Mouse (Mus musculus) megakaryocyte, embryonic 14.5 days (primary cell): Measurements from ENCODE around the gene Mtg1. TPM values are rescaled to one million over a fixed set of nuclear protein-coding genes. Genes with fewer than 3 reads are reported as not detected.
"Not testable (repeated sequence)": the region's sequence is repeated elsewhere in the genome, so short reads cannot be mapped to it uniquely, and the experiment has no call there.

ENCODE experiments used
- H3K27me3 ChIP-seq: replicated peaks from 2 replicates; pipeline ENCODE3; 2012; ENCODE audit warnings: inconsistent platforms
- H3K36me3 ChIP-seq: replicated peaks from 2 replicates; pipeline ENCODE3; 2012; ENCODE audit warnings: low read length, inconsistent platforms, mixed read lengths
- H3K4me1 ChIP-seq: 2 replicates; pipeline ENCODE4 v1.6.1; 2012; ENCODE audit warnings: inconsistent platforms
- H3K4me3 ChIP-seq: replicated peaks from 2 replicates; pipeline ENCODE3; 2012; ENCODE audit warnings: moderate library complexity, mild to moderate bottlenecking, inconsistent platforms
- H3K9me3 ChIP-seq: 2 replicates; pipeline ENCODE4 v1.6.1; 2012; ENCODE audit warnings: inconsistent platforms
- FLI1 ChIP-seq: IDR thresholded peaks from 2 replicates; pipeline ENCODE4 v1.6.1; 2012; ENCODE audit warnings: low read length, inconsistent platforms, mixed read lengths
- GATA1 ChIP-seq: IDR thresholded peaks from 3 replicates; pipeline ENCODE4 v1.6.1; 2012; ENCODE audit warnings: mixed read lengths, low read length, inconsistent platforms, borderline replicate concordance
- polyA plus RNA-seq: library from polyadenylated mRNA; stranded (reverse); fragments of >175 nt; gene quantifications from 2 replicates; pipeline ENCODE4 v1.2.3, GENCODE M21; 2012; ENCODE audit warnings: low replicate concordance; ENCODE audit not compliant: insufficient read depth

The Mtg1 gene
- polyA plus RNA-seq, 1 experiment: 6.6 TPM

DNA sequence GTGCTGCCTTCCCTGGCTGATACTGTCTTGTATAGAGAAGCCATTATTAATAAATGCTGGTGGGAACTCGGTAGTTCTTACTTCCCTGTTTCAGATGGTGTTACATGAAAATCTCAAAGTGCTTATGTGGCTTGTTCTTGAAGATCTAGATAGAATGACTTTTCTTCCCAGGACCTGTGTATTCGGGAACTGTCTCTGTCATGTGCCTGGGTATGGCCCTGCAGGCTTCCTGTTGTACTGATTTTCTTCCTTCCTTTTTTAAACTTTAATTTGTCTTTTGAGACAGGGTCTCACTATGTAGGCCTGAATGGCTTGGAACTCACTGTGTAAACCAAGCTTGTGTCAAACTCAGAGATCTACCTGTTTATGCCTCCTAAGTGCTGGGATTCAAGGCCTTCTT lies 9.5 kb upstream of the Mtg1 start:
- Histone ChIP-seq H3K36me3 (peaks cover 27% of the 10 kb centered on the region), H3K9me3 (no peaks in the 10 kb centered on the region), H3K4me1 (peaks cover 65% of the 10 kb centered on the region), H3K4me3 (no peak overlapping the region), H3K27me3 (no peaks in the 10 kb centered on the region)
- TF ChIP-seq GATA1: no peak
- TF ChIP-seq FLI1: no peak

DNA sequence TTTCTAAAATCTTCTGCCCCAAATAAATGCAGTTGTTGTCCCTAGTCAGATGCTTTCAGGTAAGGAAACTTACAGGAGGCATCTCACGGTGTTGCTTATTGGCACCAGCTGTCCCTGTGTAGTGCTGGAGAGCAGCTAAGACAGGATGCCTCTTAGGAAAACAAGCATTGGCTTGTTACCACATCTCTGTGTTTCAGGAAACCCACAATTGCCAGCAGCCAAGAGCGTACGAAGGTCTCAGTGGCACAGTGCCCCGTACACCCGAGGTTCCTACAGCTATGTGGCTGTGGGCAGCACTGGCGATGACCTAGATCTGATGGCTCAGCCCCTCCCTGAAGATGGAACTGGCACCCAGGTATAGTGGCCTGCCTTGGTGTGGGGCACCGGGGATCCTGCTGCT lies 5.2 kb upstream of the Mtg1 start:
- not testable (repeated sequence) for H3K9me3 ChIP-seq, H3K4me3 ChIP-seq, H3K27me3 ChIP-seq
- H3K4me1 ChIP-seq: peaks cover 53% of the 10 kb centered on the region
- peaks cover 39% of the 10 kb centered on the region for H3K36me3 ChIP-seq

DNA sequence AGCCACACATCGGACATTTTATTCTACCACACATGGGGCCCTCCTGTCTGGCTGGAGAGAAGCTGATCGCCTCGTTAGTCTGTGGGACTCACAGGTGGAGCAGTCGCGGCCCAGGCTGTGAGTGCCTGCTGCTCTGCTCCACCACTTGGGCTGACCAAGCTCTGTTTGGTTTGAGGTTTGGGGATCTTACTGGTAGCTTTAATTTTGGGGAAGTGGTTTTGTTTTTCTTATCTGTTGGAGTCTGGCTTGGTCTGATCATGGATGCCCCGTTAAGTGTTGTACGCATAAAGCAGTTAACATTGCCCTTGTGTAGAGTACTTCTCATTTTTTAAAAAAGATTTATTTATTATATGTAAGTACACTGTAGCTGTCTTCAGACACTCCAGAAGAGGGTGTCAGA lies 3.3 kb upstream of the Mtg1 start:
- H3K4me3 ChIP-seq, H3K9me3 ChIP-seq, H3K27me3 ChIP-seq: not testable (repeated sequence)
- H3K4me1 ChIP-seq: peaks cover 52% of the 10 kb centered on the region
- H3K36me3 ChIP-seq: peaks cover 35% of the 10 kb centered on the region

DNA sequence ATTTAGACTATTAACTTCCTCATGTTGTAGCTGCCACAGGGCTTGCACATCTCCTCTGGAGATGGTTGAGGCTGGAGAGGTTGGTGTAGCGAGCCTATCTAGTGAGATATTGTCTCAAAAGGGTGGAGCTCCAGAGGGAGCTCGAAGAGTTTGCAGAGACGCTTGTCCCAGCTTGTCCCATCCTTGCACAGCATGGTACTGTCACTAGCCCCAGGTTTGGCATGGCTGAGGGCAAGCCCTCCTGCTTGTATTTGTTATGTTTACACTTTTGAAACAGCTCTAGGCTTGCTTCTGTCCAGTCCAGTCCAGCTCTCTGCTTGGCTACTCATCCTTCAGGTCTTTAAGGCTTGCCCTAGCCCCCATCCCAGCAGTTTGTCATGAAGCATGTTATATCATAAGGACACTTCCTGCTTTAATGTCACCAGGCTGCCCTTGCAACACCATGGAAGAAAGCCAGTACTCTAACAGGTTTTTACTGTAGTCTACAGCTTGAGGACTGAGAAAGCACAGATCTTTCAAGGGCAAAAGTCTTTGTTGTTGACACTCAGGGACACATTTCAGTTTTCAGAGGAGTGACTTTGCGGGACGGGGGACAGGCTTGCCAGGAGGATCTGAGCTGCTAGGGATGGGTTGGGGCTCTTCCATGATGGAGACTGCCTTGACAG lies 2.1 kb upstream of the Mtg1 start:
- TF ChIP-seq FLI1 (no peak), GATA1 (no peak)
- Histone ChIP-seq H3K36me3 (peaks cover 25% of the 10 kb centered on the region), H3K27me3 (no peaks in the 10 kb centered on the region), H3K9me3 (no peaks in the 10 kb centered on the region), H3K4me3 (no peak overlapping the region), H3K4me1 (peaks cover 53% of the 10 kb centered on the region)

DNA sequence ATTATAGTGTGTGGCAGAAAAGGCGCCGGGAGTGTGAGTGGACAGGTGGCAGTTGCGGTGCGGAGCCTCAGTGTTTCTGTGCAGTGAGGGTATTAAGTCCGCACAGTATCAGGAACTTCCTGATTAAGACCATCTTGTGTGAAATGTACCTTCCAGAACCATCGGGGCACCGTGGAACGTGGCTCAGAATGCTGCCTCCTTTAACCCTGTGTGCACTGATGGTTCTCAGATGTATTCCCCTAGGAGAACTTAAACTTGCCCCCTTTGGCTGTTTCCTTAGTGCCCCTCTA lies 602 bp downstream of the Mtg1 start:
- peak overlapping the region; percentile 98 for H3K4me3 ChIP-seq
- H3K4me1 ChIP-seq: peaks cover 41% of the 10 kb centered on the region
- peaks cover 23% of the 10 kb centered on the region for H3K36me3 ChIP-seq
- no peaks in the 10 kb centered on the region for H3K9me3 ChIP-seq
- no peaks in the 10 kb centered on the region for H3K27me3 ChIP-seq
- TF ChIP-seq GATA1 (no peak), FLI1 (no peak)

DNA sequence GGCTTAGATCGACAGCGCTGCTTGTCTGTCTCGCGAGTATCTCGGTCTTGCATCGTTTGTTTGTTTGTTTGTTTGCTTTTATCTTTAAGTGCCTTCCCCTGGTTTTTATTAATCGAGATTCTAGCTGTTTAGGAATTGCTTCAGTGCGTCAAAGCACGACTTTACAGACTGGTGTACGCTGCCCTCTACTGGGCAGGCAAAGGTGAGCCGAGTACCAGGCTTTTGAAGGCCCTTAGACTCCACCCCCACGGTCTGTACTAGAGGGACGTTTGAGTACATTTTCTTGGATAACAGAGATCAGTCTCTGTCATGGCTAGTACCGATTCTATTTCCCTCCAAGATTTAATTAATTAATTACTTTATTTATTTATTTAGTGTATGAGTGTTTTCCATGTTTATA lies 4.0 kb downstream of the Mtg1 start:
- peaks cover 34% of the 10 kb centered on the region for H3K36me3 ChIP-seq
- TF ChIP-seq FLI1 (no peak), GATA1 (no peak)
- peaks cover 16% of the 10 kb centered on the region for H3K4me1 ChIP-seq
- no peaks in the 10 kb centered on the region for H3K9me3 ChIP-seq
- no peaks in the 10 kb centered on the region for H3K27me3 ChIP-seq
- H3K4me3 ChIP-seq: peak overlapping the region; percentile 35

DNA sequence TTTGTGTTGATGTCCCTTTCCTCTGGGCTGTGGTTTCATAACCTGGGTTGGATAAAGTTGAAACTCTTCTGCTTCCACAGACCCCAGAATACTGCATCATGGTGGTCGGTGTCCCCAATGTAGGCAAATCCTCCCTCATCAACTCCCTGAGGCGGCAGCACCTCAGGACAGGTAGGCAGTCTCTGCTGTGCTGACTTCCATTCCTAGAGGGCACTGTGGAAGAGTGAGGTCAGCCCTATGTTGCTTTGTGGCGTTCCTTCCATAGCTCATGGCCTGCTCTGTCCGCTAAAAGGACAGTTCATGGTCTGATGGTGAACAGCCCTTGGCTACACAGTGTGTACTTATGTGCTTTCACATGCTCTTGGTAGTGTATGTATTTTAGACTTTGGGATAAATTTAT lies 7.2 kb downstream of the Mtg1 start:
- peaks cover 64% of the 10 kb centered on the region for H3K36me3 ChIP-seq

DNA sequence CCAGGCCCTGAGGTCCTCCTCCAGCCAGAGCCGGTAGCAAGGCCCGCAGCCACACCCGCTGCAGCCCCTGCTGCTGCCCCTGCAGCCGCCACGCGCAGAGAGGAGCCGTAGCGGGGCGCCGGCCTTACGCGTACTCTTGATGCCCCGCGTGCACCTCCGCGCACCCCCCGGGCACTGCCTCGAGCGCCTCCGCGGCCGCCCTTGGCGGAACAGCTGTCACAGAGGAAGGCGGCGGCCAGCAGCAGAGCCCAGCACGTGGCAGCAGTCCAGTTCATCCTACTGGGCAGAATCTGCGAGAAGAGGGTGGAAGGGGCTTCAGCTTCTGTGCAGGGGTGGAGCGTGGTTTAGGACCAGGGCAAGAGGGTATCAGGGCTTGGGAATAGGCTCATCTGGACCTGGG lies 16.0 kb downstream of the Mtg1 start:
- H3K4me3 ChIP-seq: peak overlapping the region; percentile 18
- TF ChIP-seq FLI1 (no peak), GATA1 (no peak)
- H3K9me3 ChIP-seq: no peaks in the 10 kb centered on the region
- peaks cover 13% of the 10 kb centered on the region for H3K4me1 ChIP-seq
- peaks cover 26% of the 10 kb centered on the region for H3K36me3 ChIP-seq
- H3K27me3 ChIP-seq: peaks cover 44% of the 10 kb centered on the region

More for the DNA sequence above, 7.2 kb downstream of the Mtg1 start:
- no peak for TF ChIP-seq FLI1
- TF ChIP-seq GATA1: no peak
- Histone ChIP-seq H3K27me3 (no peaks in the 10 kb centered on the region), H3K4me1 (peaks cover 10% of the 10 kb centered on the region), H3K4me3 (no peak overlapping the region), H3K9me3 (no peaks in the 10 kb centered on the region)

DNA sequence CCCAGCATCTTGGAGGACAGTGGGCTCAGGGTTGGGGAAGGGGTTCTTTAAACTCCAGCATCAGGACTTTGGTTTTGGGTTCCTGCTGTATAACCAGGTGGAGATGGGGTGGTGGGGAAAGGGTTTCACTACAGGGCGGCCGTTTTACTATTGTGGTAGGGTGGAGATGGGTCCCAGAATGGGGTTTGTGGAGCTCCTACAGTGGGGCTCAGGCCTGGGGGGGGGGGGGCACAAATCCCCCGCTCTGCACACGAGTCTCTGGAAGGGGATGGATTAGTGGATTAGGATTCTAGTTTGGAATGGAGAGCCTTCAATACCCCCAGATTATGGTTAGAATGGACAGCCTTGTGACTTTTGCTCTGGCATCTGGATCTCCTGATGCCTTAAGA lies 16.5 kb downstream of the Mtg1 start:
- TF ChIP-seq GATA1: no peak
- TF ChIP-seq FLI1: no peak
- Histone ChIP-seq H3K4me1 (peaks cover 13% of the 10 kb centered on the region), H3K27me3 (peaks cover 49% of the 10 kb centered on the region), H3K9me3 (no peaks in the 10 kb centered on the region), H3K4me3 (no peak overlapping the region), H3K36me3 (peaks cover 24% of the 10 kb centered on the region)

DNA sequence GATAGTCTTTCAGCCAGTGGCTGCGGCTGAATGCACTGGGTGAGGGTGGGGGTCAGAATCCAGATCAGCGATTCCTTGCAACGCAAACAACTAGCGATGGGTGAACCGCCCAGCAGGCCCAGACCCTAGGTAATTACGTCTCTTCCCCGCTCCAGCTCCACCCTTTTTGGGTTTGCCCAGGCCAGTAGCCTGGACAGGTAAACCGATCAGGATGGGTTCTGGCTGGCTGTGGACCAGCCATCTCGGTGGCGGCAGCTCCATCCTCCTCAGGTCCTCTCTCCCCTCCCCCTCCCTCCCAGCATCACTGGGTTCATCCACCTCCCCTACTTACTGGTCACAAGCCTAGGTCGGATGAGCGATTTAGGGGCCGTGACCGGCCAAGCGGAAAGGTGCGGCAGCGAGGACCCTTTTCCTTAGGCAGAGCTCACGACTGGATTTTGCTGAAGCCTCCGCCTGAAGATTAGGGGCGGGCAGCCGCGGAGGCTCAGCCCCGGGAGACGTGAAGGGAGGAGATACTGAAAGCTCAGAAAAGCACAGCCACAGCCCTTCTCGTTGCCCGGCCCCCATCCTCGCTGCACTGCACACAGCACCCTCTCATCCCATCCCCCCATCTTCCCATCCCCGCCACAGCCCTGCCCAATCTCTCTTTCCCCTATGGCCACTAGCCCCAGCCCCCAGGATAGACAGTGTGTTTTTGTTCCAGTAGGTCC lies 17.0 kb downstream of the Mtg1 start, which contains the start of gene Sprn:
Sprn (minus strand) TSS at position 660 of the 710 bp plus-strand sequence.
- H3K27me3 ChIP-seq: peaks cover 52% of the 10 kb centered on the region
- TF ChIP-seq GATA1 (no peak), FLI1 (no peak)

DNA sequence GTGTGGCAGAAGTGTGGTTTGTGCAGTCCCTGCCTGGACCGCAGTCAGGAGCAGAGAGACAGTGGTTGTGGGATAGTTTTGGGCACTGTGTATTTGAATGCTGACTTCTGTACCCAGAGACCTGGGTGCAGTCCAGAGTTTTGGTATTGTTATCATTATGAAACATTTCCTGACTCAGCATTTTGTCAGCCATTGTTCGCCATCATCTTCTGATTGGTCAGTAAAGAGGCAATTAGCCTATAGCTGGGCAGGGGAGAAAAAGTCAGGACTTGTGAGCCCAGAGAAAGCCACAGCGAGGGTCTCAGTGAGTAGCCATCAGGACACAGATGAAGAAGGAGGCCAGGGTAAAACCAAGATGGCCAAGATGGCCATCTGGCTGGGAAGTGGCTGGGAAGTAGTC lies 23.0 kb downstream of the Mtg1 start:
- TF ChIP-seq GATA1 (no peak), FLI1 (no peak)
- H3K27me3 ChIP-seq: peaks cover 58% of the 10 kb centered on the region
- no peaks in the 10 kb centered on the region for H3K36me3 ChIP-seq
- H3K4me1 ChIP-seq: peaks cover 11% of the 10 kb centered on the region; the same call in 1 of the 2 replicates
- no peak overlapping the region for H3K4me3 ChIP-seq
- no peaks in the 10 kb centered on the region for H3K9me3 ChIP-seq

More for the DNA sequence above, 17.0 kb downstream of the Mtg1 start, which contains the start of gene Sprn:
- H3K4me1 ChIP-seq: peaks cover 13% of the 10 kb centered on the region
- H3K9me3 ChIP-seq: no peaks in the 10 kb centered on the region
- peaks cover 18% of the 10 kb centered on the region for H3K36me3 ChIP-seq
- peak within 1 kb of the TSS; percentile 28 for H3K4me3 ChIP-seq
